Mouse (Mus musculus) bone marrow macrophage, adult 2 months (primary cell): ENCODE measurements around the gene H2-Aa.

Experiments used
- CTCF ChIP-seq: IDR thresholded peaks from 2 replicates; pipeline ENCODE4 v1.5.1; 2012; ENCODE audit warnings: low read depth, mild to moderate bottlenecking, low read length, moderate library complexity
- POLR2A ChIP-seq: IDR thresholded peaks from 2 replicates; pipeline ENCODE4 v1.6.1; 2012; ENCODE audit warnings: mild to moderate bottlenecking, low read depth, low read length, borderline replicate concordance

GRCm38 (mm10) chr17:34286501-34286900 is 1.1 kb downstream of the H2-Aa start:
- no peak for TF ChIP-seq POLR2A
- TF ChIP-seq CTCF, result no peak
